Mouse (Mus musculus) liver, embryonic 14.5 days (tissue): ENCODE results near the gene Fyn.

Experiments
- CTCF ChIP-seq: IDR thresholded peaks from 2 replicates; pipeline ENCODE4 v1.5.1; 2016; ENCODE audit warnings: antibody characterized with exemption, low read depth, control low read depth
- EP300 ChIP-seq: IDR thresholded peaks from 2 replicates; pipeline ENCODE4 v1.6.1; 2016; ENCODE audit warnings: antibody characterized with exemption, low read depth

DNA sequence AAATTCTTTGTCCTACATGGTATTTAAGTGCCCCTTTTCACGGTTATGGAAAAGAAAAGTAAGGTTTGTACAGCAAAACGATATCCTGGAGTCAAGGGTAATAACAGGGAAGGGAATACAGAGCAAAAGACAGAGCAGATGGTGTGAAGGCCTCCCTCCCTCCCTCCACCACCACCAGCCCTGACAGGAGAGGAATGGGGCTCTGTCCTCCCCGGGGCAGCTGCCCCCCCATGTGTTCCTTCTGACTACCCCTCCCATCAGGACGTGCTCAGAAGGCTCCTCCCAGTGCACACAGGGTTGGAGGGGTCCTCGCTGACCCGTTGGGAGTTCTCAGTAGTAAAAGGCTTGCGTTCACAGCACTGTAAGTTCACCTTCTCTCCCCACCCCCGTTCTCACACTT lies 149.6 kb downstream of the Fyn start:
- no peak for TF ChIP-seq CTCF
- no peak for TF ChIP-seq EP300
